Mouse (Mus musculus) heart, embryonic 15.5 days (tissue): ENCODE measurements at regions not wholly inside any gene's neighbourhood (a gene's known extent, or its start where the extent isn't known, plus 50 kb on each side); places are given as distances from the start of the nearest gene placed in this dataset.

Experiments
- ATAC-seq: fragments of 200-750 bp; cut with Nextera tagmentation; replicated peaks from 2 replicates; pipeline ENCODE4 v1.8.0; 2017; ENCODE audit warnings: low read depth, moderate TSS enrichment; ENCODE audit not compliant: insufficient number of reproducible peaks, insufficient read depth, low FRiP score
- H3K27ac ChIP-seq: fragments of 300-500 bp; sonication (generic); 2 replicates; pipeline ENCODE4 v1.5.1; 2015; ENCODE audit warnings: mild to moderate bottlenecking, inconsistent platforms
- H3K27me3 ChIP-seq: fragments of 300-500 bp; sonication (generic); 2 replicates; pipeline ENCODE4 v1.6.1; 2015; ENCODE audit warnings: inconsistent platforms
- H3K36me3 ChIP-seq: fragments of 300-500 bp; sonication (generic); 2 replicates; pipeline ENCODE4 v1.6.1; 2015; ENCODE audit warnings: mild to moderate bottlenecking, inconsistent platforms
- H3K4me1 ChIP-seq: fragments of 300-500 bp; sonication (generic); replicated peaks from 2 replicates; pipeline ENCODE4 v1.6.1; 2015; ENCODE audit warnings: inconsistent platforms
- H3K4me2 ChIP-seq: fragments of 300-500 bp; sonication (generic); 2 replicates; pipeline ENCODE4 v1.6.1; 2015; ENCODE audit warnings: inconsistent platforms, mild to moderate bottlenecking, moderate library complexity
- H3K4me3 ChIP-seq: fragments of 300-500 bp; sonication (generic); 2 replicates; pipeline ENCODE4 v1.5.1; 2015; ENCODE audit warnings: mild to moderate bottlenecking, inconsistent platforms
- H3K9ac ChIP-seq: fragments of 300-500 bp; sonication (generic); 2 replicates; pipeline ENCODE4 v1.6.1; 2015; ENCODE audit warnings: mild to moderate bottlenecking, inconsistent platforms
- H3K9me3 ChIP-seq: fragments of 300-500 bp; sonication (generic); replicated peaks from 2 replicates; pipeline ENCODE4 v1.6.1; 2016; ENCODE audit warnings: inconsistent platforms
- WGBS: fragments of 180-500 bp; shearing (Covaris S2); methylation state at CpG from one replicate; pipeline ENCODE4 v1.1.7; 2015; ENCODE audit warnings: mixed read lengths; 5-methylcytosine and 5-hydroxymethylcytosine counted together

GRCm38 (mm10) chr14:48050460-48050760, 70.2 kb upstream of the Peli2 start:
- Histone ChIP-seq H3K27me3 (no peaks in the 10 kb centered on the region), H3K27ac (no peak overlapping the region), H3K9ac (no peak overlapping the region), H3K4me3 (no peak overlapping the region), H3K36me3 (no peaks in the 10 kb centered on the region), H3K9me3 (no peaks in the 10 kb centered on the region), H3K4me2 (no peak overlapping the region), H3K4me1 (no peaks in the 10 kb centered on the region)
- ATAC-seq: no peak
- WGBS: 72% methylated on average over 2 of the region's 2 CpGs

DNA sequence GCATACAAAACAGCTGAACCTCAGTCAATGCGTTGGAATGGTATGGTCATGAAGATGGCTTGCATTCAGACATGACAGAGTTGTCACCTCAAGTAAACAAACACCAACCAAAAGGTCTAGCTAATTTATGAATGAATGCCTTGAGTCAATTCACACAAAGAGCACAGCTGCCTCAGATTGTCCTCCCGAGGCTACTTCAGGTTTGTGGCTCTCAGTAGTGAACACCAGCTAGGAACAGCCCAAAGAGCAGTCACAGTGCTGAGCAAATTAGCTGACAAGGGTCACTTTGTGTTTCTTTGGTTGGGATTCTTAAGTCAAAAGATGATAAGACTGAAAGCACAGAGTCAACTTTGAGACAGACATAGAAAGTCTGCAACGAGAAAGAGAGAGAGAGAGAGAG, 68.7 kb upstream of the Peli2 start:
- no peak for ATAC-seq
- Histone ChIP-seq H3K4me1 (no peaks in the 10 kb centered on the region), H3K4me2 (no peak overlapping the region), H3K27me3 (no peaks in the 10 kb centered on the region), H3K27ac (no peak overlapping the region), H3K4me3 (no peak overlapping the region), H3K9me3 (no peaks in the 10 kb centered on the region), H3K9ac (no peak overlapping the region), H3K36me3 (no peaks in the 10 kb centered on the region)
- WGBS: 44% methylated on average over 3 of the region's 3 CpGs

DNA sequence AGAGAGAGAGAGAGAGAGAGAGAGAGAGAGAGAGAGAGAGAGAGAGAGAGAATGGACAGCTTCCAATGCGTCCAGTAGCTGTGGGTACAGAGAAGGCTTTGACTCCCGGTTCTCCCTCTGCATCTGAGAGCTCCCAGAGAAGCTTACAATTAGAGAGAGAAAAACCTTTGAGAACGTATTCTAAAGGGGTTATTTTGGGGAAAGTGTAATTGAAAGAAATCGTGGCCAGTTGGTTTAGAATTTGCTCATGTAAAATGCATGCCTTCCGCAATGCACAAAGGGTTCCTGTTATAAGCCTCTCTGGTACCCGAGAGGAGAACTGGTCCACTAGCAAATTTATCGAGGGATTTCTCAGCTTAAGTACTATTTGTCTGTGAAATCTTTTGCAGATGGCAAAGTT, 68.2 kb upstream of the Peli2 start:
- Histone ChIP-seq H3K9me3 (no peaks in the 10 kb centered on the region), H3K4me1 (no peaks in the 10 kb centered on the region), H3K9ac (no peak overlapping the region), H3K27ac (no peak overlapping the region), H3K4me3 (no peak overlapping the region), H3K27me3 (no peaks in the 10 kb centered on the region), H3K4me2 (no peak overlapping the region), H3K36me3 (no peaks in the 10 kb centered on the region)
- WGBS: 69% methylated on average over 7 of the region's 7 CpGs
- no peak for ATAC-seq

DNA sequence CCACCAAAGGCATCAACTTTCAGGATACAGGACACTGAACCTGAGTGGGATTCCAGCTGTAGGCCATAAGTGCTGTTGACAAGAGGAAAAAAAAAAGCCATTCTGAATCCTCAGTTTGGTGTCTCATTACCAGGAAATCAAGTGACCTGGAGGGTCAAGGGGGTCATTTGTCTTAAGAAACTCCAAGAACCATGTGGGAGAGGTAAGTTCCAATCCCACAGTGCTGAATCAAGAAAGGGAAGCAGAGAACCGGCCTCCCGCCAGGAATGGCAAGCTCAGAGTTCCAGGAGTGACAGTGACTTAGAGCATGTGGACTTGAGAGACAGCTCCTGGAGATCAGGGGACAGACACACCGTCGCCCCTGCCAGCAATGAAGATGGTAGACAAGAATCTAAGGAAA, 67.5 kb upstream of the Peli2 start:
- H3K4me3 ChIP-seq: no peak overlapping the region

GRCm38 (mm10) chr14:48054719-48055118, 65.9 kb upstream of the Peli2 start:
- ATAC-seq: no peak
- H3K36me3 ChIP-seq: no peaks in the 10 kb centered on the region
- H3K9ac ChIP-seq: no peak overlapping the region
- 72% methylated on average over 3 of the region's 3 CpGs for WGBS
- H3K9me3 ChIP-seq: no peaks in the 10 kb centered on the region
- no peak overlapping the region for H3K27ac ChIP-seq
- H3K27me3 ChIP-seq: no peaks in the 10 kb centered on the region
- H3K4me1 ChIP-seq: no peaks in the 10 kb centered on the region
- H3K4me2 ChIP-seq: no peak overlapping the region
- H3K4me3 ChIP-seq: no peak overlapping the region

More for the DNA sequence above, 67.5 kb upstream of the Peli2 start:
- no peaks in the 10 kb centered on the region for H3K36me3 ChIP-seq
- H3K27me3 ChIP-seq: no peaks in the 10 kb centered on the region
- H3K4me1 ChIP-seq: no peaks in the 10 kb centered on the region
- no peak overlapping the region for H3K4me2 ChIP-seq
- H3K9ac ChIP-seq: no peak overlapping the region
- WGBS: 54% methylated on average over 4 of the region's 4 CpGs
- no peak for ATAC-seq
- H3K27ac ChIP-seq: no peak overlapping the region
- H3K9me3 ChIP-seq: no peaks in the 10 kb centered on the region

DNA sequence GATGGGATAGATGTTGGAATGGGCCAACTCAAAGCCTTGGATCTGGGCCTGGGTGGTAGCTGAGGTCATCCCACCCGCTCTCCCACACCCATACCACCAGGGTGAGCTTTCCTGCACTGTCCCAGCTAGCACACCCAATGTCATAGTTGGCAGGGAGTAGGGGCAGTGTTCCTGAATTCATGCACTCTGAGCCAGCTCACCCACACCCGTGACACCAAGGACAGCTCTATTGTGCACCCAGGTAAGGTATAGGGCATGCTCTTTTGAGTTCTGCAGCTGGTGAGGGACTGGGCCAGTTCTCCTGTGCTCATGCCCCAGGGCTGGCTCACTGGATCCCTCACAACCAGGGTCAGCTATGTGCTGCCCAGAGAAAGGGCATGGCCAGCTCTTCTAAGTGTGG, 64.8 kb upstream of the Peli2 start:
- Histone ChIP-seq H3K27ac (no peak overlapping the region), H3K27me3 (no peaks in the 10 kb centered on the region), H3K36me3 (no peaks in the 10 kb centered on the region), H3K4me1 (no peaks in the 10 kb centered on the region), H3K9ac (no peak overlapping the region), H3K4me3 (no peak overlapping the region), H3K4me2 (no peak overlapping the region), H3K9me3 (no peaks in the 10 kb centered on the region)
- 86% methylated on average over 2 of the region's 2 CpGs for WGBS
- ATAC-seq: no peak

DNA sequence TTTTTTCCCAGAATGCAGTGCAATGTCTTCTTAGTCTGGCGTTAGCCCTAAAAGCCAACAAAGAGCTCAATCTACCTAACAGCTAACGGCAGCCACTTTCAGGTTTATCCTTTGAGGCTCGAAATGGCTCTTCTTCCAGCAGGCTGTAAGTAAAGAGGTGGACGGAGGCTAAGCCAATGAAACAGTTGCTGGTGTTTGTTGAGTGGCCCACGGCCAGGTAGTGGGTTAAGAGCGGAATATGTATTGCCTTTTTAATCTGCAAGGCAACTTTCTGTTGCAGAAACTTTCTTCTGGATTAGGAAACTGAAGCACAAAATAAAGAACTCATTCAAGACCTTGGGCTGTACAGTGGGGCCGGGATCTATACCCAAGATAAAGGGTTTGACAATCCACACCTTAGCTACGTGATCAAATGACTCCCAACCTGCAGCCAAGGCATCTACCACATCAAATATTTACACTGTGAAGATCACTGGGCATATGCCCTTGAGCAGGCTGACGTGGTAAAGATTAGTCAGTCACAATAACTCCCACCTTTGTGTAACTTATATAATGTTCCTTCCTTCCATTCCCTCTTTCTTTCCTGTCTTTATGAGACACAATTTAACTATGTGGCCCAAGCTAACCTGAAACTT, 62.3 kb upstream of the Peli2 start:
- Histone ChIP-seq H3K4me2 (no peak overlapping the region), H3K27me3 (no peaks in the 10 kb centered on the region), H3K9ac (no peak overlapping the region), H3K4me1 (no peaks in the 10 kb centered on the region), H3K4me3 (no peak overlapping the region), H3K36me3 (no peaks in the 10 kb centered on the region), H3K27ac (no peak overlapping the region), H3K9me3 (no peaks in the 10 kb centered on the region)
- WGBS: 76% methylated on average over 9 of the region's 9 CpGs
- no peak for ATAC-seq

- ATAC-seq: no peak
- 66% methylated on average over 15 of the region's 15 CpGs for WGBS
- Histone ChIP-seq H3K9me3 (no peaks in the 10 kb centered on the region), H3K27me3 (no peaks in the 10 kb centered on the region), H3K4me2 (no peak overlapping the region), H3K27ac (no peak overlapping the region), H3K36me3 (no peaks in the 10 kb centered on the region), H3K9ac (no peak overlapping the region), H3K4me3 (no peak overlapping the region), H3K4me1 (no peaks in the 10 kb centered on the region)
Measured at GRCm38 (mm10) chr14:48059664-48060455, 60.8 kb upstream of the Peli2 start.

GRCm38 (mm10) chr14:48068641-48069040, 52.0 kb upstream of the Peli2 start:
- Histone ChIP-seq H3K4me3 (no peak overlapping the region), H3K9ac (no peak overlapping the region), H3K4me2 (no peak overlapping the region), H3K36me3 (no peaks in the 10 kb centered on the region), H3K27ac (no peak overlapping the region), H3K27me3 (no peaks in the 10 kb centered on the region), H3K4me1 (peaks cover 2% of the 10 kb centered on the region; the same call in 1 of the 2 replicates), H3K9me3 (no peaks in the 10 kb centered on the region)
- 73% methylated on average over 3 of the region's 3 CpGs for WGBS
- ATAC-seq: no peak
